Mouse (Mus musculus) thymus, adult 2 months (tissue): ENCODE data around the gene Fam221a.

Experiments
- CTCF ChIP-seq: fragments of 200-500 bp; IDR thresholded peaks from 2 replicates; pipeline ENCODE4 v1.5.1; 2012; ENCODE audit warnings: mild to moderate bottlenecking, control low read depth, low read length, moderate library complexity, borderline replicate concordance; ENCODE audit not compliant: control insufficient read depth, poor library complexity, insufficient read depth; ENCODE audit errors: extremely low read depth
- POLR2A ChIP-seq: fragments of 200-500 bp; IDR thresholded peaks from 2 replicates; pipeline ENCODE4 v1.6.1; 2012; ENCODE audit warnings: mild to moderate bottlenecking, low read length, control low read depth, moderate library complexity; ENCODE audit not compliant: control insufficient read depth, poor library complexity, insufficient read depth; ENCODE audit errors: extremely low read depth

- TF ChIP-seq CTCF (no peak), POLR2A (no peak)
Observed at GRCm38 (mm10) chr6:49322986-49323385, 44.6 kb upstream of the Fam221a start.
